Mouse (Mus musculus): ENCODE measurements around the gene Igll1. TPM values are rescaled to one million over a fixed set of nuclear protein-coding genes. Genes with fewer than 3 reads are reported as not detected.

Igll1 gene
- 0.25 TPM in 1 of 2 replicates, not detected in the other for polyA plus RNA-seq (2016; fragmentation: Nextera tagmentation; extraction: Ambion mirVana)

DNA sequence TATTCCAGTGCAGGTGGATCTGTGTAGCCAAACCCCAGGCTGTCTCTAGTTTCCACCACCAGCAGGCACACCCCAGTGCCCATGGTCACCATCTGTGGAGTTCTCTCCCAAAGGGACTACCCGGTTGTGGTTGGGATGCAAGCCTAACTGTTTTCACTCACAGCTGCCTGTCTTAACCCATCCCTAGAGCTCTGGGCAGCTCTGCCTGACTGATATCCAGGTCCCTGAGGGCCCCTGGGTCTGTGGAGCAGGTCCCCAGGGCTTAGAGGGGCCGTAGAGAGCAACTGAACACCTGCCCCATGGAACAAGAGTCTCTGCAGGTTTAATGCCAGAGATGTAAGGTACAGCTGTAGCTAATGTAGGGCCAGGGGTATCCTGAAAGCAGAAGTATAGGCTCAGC, at the start of gene Igll1:
Gene Igll1 (minus strand): TSS at position 8 of the 400 bp plus-strand sequence.
- no peak for ATAC-seq (ENCODE audit: insufficient number of reproducible peaks, insufficient read depth, low FRiP score, low TSS enrichment, low read depth)
- Histone ChIP-seq H3K9ac (replicated peaks) (no peak within 1 kb of the TSS), H3K4me2 (no peak within 1 kb of the TSS), H3K27ac (no peak within 1 kb of the TSS), H3K4me1 (replicated peaks) (no peaks in the 10 kb centered on the region), H3K27me3 (no peaks in the 10 kb centered on the region), H3K4me3 (replicated peaks) (no peak within 1 kb of the TSS), H3K9me3 (no peaks in the 10 kb centered on the region), H3K36me3 (no peaks in the 10 kb centered on the region)
- WGBS: 81% methylated on average over 2 of the region's 2 CpGs

DNA sequence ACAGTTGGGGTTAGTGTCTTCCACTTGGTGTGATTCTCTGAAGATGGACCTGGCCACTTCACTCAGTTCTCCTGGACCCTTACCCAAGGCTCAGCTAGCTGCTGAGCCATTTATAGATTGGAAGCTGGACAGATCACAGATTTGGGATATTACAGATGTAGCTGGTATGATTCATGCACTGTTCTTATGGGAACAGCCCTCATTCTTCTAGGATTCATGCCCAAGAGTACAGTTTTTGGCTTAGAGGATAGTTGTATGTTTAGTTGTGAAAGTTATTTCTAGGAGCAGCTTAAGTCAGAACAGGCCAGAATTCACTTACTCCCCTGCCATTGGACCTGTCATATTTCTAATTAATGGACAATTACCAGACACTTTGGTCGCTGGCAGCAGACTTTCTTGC, 49.7 kb upstream of the Igll1 start:
- no peak overlapping the region for H3K4me3 ChIP-seq (replicated peaks)
- peaks cover 93% of the 10 kb centered on the region for H3K36me3 ChIP-seq
- no peaks in the 10 kb centered on the region for H3K9me3 ChIP-seq
- no peak overlapping the region for H3K9ac ChIP-seq (replicated peaks)
- no peak overlapping the region for H3K4me2 ChIP-seq
- H3K27ac ChIP-seq: no peak overlapping the region
- no peaks in the 10 kb centered on the region for H3K4me1 ChIP-seq (replicated peaks)
- ATAC-seq (ENCODE audit: insufficient number of reproducible peaks, insufficient read depth, low FRiP score, low TSS enrichment, low read depth): no peak
- WGBS: 82% methylated on average over 1 of the region's 1 CpGs
- no peaks in the 10 kb centered on the region for H3K27me3 ChIP-seq

DNA sequence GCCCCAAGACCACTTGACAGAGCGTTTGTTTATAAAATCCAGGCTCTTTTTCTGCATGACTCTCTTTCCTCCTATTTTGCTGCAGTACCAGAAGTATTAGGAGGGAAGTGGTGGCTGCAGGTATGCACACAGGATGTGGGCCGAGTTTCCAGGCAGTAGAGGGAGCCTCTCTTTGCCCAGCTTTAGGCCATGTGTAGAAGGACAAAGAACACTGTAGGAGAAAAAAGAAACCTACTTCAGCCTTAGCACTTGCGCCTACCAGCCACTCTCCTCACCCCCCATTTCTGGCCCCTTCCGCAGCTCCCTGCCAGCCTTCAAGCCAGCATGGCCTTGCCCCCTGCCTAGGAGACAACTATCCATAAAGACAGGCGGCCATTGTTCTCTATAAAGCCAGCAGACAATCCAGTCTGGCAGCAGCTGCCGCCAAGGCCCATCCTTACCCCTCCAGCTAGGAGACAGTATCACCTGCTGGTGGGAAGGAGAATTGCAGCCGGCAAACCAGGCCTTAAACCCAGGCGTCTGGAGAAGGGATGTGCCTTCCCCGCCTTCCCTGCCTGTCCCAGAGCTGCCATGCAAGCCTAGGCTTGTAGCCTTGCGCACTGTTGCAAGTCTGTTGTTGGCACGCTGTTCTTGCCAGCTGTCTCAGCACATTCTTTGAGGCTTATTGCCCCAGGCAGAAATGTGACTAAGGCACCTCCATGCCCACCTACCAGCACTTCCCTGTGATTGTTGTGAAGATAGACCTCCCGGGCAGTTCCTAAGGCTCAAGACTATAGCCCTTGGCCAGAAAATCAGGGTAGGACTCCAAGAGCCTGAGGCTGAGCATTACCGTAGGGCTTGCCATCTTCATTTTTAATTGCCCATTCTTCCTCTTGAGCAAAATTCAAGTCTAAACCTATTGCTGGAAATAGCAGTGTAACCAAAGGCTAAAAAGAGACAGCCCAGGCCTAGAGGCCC, 48.1 kb upstream of the Igll1 start:
- WGBS: 46% methylated on average over 13 of the region's 13 CpGs
- H3K27me3 ChIP-seq: no peaks in the 10 kb centered on the region
- no peak overlapping the region for H3K9ac ChIP-seq (replicated peaks)

DNA sequence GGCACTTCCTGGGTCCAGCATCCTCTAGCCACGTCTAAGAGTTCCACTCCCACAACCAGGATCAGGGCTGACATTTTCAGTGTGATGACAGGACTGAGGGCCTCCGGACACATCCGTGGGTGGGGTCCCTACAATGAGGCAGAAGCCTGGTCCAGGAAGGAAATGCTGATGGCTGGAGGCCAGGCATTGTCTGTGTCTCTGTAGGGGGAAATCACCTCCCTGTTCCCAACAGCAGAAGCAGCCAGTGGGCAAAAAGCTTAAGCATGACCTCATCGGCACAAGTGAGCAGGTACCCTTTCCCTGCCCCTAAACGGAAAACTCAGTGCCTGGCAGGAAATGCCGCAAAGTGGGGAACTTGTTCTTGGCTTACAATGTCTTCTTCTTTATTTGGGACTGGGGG, 44.0 kb upstream of the Igll1 start:
- no peak overlapping the region for H3K27ac ChIP-seq
- WGBS: 80% methylated on average over 6 of the region's 6 CpGs
- ATAC-seq (ENCODE audit: insufficient number of reproducible peaks, insufficient read depth, low FRiP score, low TSS enrichment, low read depth): no peak
- H3K4me2 ChIP-seq: no peak overlapping the region
- no peaks in the 10 kb centered on the region for H3K4me1 ChIP-seq (replicated peaks)
- no peak overlapping the region for H3K9ac ChIP-seq (replicated peaks)
- peaks cover 91% of the 10 kb centered on the region for H3K36me3 ChIP-seq
- H3K9me3 ChIP-seq: no peaks in the 10 kb centered on the region
- no peak overlapping the region for H3K4me3 ChIP-seq (replicated peaks)
- H3K27me3 ChIP-seq: no peaks in the 10 kb centered on the region

More for the DNA sequence above, 48.1 kb upstream of the Igll1 start:
- no peaks in the 10 kb centered on the region for H3K4me1 ChIP-seq (replicated peaks)
- H3K4me2 ChIP-seq: no peak overlapping the region
- H3K9me3 ChIP-seq: no peaks in the 10 kb centered on the region
- no peak overlapping the region for H3K4me3 ChIP-seq (replicated peaks)
- peaks cover 92% of the 10 kb centered on the region for H3K36me3 ChIP-seq
- peak overlapping the region; percentile 62; the same call in 1 of the 2 replicates for H3K27ac ChIP-seq
- peak; percentile 66; the same call in 1 of the 2 replicates for ATAC-seq (ENCODE audit: insufficient number of reproducible peaks, insufficient read depth, low FRiP score, low TSS enrichment, low read depth)

DNA sequence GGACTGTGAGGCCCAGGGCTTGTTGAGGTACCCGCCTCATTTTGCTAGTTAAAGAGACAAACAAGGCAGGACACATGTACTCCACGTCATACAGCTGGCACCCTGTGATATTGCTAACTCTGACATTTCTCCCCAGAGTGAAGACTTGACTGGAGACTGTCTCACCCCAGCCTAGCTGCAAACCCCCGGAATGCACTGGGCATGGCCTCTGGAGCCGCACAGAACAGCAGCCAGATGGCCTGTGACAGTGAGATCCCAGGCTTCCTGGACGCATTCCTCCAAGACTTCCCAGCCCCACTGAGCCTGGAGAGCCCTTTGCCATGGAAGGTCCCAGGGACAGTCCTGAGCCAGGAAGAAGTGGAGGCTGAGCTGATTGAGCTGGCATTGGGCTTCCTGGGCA, 39.4 kb upstream of the Igll1 start:
- Histone ChIP-seq H3K4me2 (no peak overlapping the region), H3K4me3 (replicated peaks) (no peak overlapping the region), H3K27ac (no peak overlapping the region), H3K27me3 (no peaks in the 10 kb centered on the region), H3K4me1 (replicated peaks) (no peaks in the 10 kb centered on the region), H3K36me3 (peaks cover 56% of the 10 kb centered on the region), H3K9me3 (no peaks in the 10 kb centered on the region), H3K9ac (replicated peaks) (no peak overlapping the region)
- ATAC-seq (ENCODE audit: insufficient number of reproducible peaks, insufficient read depth, low FRiP score, low TSS enrichment, low read depth): no peak
- 82% methylated on average over 5 of the region's 5 CpGs for WGBS

DNA sequence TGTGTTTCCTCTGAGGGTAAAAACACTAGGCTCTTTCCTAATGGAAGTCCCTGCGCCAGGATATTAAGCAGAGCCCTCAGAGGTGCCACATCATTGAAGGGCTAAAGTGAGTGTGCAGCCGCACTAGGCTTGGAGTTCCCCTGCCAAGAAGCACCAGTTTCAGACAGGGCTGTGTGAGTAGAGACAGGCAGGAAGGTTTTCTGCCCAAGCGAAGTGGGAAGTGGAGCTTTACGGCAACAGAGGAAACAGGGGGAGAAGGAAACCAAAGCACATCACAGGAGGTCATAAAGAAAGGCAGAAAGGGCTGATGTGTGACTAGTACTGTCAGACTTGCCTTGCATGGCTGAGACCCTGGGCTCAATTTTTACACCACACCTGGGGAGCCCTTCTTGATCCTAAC, 38.5 kb upstream of the Igll1 start:
- no peak for ATAC-seq (ENCODE audit: insufficient number of reproducible peaks, insufficient read depth, low FRiP score, low TSS enrichment, low read depth)
- Histone ChIP-seq H3K9me3 (no peaks in the 10 kb centered on the region), H3K36me3 (peaks cover 50% of the 10 kb centered on the region), H3K4me2 (no peak overlapping the region), H3K9ac (replicated peaks) (no peak overlapping the region), H3K27me3 (no peaks in the 10 kb centered on the region), H3K4me3 (replicated peaks) (no peak overlapping the region), H3K4me1 (replicated peaks) (peaks cover 5% of the 10 kb centered on the region), H3K27ac (no peak overlapping the region)
- WGBS: 75% methylated on average over 4 of the region's 4 CpGs

DNA sequence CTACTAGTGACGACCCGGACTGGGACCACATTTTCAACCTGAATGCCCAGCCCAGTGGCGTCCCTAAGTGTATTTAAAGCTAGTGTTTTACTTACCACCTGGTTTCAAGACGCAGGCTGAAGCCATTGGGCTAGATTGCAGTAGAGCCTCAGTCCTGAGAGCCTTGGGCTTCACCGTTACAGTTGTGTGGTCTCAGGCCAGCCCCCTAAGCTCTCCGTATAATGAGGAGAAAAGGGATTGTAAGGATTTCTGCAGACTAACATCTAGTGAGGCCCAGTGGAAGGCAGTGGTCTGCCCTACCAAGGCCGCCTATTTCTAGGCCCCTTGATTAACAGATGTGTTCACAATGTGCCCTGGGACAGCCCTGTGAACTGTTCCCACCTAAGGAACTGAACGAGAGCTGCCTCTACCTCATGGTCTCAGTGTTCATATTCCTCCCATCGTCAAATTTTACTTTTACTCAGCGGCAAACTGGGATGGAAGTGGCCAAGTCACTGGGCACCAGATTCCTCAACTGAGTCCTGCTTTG, 33.3 kb upstream of the Igll1 start:
- Histone ChIP-seq H3K4me1 (replicated peaks) (peaks cover 13% of the 10 kb centered on the region), H3K9me3 (no peaks in the 10 kb centered on the region), H3K4me2 (peak overlapping the region; percentile 69), H3K27me3 (no peaks in the 10 kb centered on the region), H3K27ac (peak overlapping the region; percentile 66), H3K4me3 (replicated peaks) (peak overlapping the region; percentile 61), H3K9ac (replicated peaks) (peak overlapping the region; percentile 75), H3K36me3 (peaks cover 22% of the 10 kb centered on the region)
- 0 out of 2 replicates have a peak, but pooled peaks have one; percentile 2 for ATAC-seq (ENCODE audit: insufficient number of reproducible peaks, insufficient read depth, low FRiP score, low TSS enrichment, low read depth)
- 24% methylated on average over 10 of the region's 10 CpGs for WGBS

DNA sequence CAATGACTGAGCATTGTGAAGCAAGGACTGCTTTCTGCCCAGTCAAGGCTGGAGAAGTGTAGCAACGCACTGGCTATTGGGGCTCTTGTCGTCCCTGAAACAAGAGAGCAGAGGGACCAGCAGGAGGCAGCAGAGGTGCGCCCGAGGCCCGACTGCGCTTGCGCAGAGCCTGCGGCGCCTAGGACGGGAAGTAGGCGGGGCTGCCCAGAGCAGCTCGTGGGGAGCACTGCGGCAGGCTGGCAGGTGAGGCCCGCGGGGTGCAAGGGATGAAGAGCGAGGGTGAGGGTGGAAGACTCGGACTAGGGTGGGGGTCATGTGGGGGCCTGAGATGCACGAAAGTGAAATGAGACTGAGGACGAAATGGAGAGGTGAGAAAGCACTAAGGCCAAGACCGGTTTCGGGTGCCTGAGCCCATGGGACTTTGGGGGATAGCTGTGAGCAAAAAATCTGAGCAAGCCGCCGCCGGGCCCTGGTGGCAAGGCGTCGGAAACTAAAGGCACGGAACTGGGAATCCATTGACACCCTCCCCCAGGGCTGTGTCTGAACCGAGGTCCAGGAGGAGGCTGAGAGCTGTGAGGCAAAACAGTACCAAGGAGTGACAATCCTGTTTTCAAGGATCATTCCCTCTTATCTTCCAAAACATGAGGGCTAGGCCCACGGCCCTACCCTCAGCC, 32.7 kb upstream of the Igll1 start, which contains the start of gene Ppm1f:
Gene Ppm1f (plus strand): TSS at position 88 of the 674 bp plus-strand sequence.
- under 1% methylated on average over 29 of the region's 29 CpGs for WGBS
- Histone ChIP-seq H3K36me3 (peaks cover 28% of the 10 kb centered on the region), H3K4me3 (replicated peaks) (peak within 1 kb of the TSS; percentile 61), H3K27ac (peak within 1 kb of the TSS; percentile 66), H3K27me3 (no peaks in the 10 kb centered on the region), H3K4me2 (peak within 1 kb of the TSS; percentile 69), H3K9me3 (no peaks in the 10 kb centered on the region), H3K9ac (replicated peaks) (peak within 1 kb of the TSS; percentile 75), H3K4me1 (replicated peaks) (peaks cover 13% of the 10 kb centered on the region)
- ATAC-seq (ENCODE audit: insufficient number of reproducible peaks, insufficient read depth, low FRiP score, low TSS enrichment, low read depth): peak; percentile 85

DNA sequence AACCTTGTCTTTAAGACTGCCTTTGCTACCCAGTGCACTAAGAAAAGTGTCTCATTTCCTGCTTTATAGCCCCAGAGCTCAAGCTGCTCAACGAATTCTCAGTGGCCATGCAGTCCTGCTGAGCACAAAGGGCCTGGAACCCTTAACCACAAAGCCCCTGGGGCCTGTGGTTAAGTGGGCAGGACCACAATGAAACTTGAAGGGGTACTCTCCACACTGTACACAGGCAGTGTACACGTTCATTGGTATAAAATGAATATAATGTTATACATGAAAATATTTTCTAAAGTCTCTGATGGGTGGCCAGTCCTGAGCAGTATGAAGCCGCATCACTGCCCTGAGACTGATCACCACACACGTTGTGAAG, 32.2 kb upstream of the Igll1 start:
- ATAC-seq (ENCODE audit: insufficient number of reproducible peaks, insufficient read depth, low FRiP score, low TSS enrichment, low read depth): peak; percentile 74
- peak overlapping the region; percentile 66 for H3K27ac ChIP-seq
- H3K4me3 ChIP-seq (replicated peaks): peak overlapping the region; percentile 61
- 17% methylated on average over 4 of the region's 4 CpGs for WGBS
- no peak overlapping the region for H3K9ac ChIP-seq (replicated peaks)
- peaks cover 13% of the 10 kb centered on the region for H3K4me1 ChIP-seq (replicated peaks)
- H3K9me3 ChIP-seq: no peaks in the 10 kb centered on the region
- H3K4me2 ChIP-seq: peak overlapping the region; percentile 69
- no peaks in the 10 kb centered on the region for H3K27me3 ChIP-seq
- peaks cover 34% of the 10 kb centered on the region for H3K36me3 ChIP-seq

DNA sequence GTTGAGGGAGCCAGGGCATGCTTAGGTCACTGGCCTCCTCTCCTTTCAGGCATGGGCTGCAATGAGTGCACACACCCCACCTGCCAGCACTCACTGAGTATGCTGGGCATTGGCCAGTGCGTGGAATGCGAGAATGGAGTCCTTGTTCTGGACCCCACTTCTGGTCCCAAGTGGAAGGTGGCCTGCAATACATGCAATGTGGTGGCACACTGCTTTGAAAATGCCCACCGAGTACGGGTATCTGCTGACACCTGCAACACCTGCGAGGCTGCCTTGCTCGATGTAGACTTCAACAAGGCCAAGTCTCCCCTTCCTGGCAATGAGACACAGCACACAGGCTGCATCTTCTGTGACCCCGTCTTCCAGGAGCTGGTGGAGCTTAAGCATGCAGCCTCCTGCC, 28.6 kb upstream of the Igll1 start:
- WGBS: 89% methylated on average over 7 of the region's 7 CpGs
- Histone ChIP-seq H3K4me1 (replicated peaks) (peaks cover 8% of the 10 kb centered on the region), H3K27ac (no peak overlapping the region)

DNA sequence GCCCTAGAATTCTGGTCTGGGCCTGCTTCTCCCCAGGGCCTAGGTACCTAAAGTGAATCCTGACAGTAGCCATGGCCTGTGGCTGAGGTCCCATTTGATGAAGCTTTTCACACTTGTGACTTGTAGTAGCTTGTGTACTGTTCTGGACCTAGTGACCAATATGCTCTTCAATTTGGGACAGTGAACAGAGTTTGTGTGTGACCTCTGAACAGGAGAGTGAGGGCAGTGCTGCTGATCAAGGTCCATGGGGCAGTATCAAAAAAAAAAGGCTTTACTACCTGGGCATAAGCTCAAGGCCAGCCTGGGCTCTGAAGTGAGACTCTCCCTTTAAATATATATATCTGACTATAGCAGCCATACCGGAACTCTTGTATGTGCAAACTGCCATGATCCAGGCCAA, 24.6 kb upstream of the Igll1 start:
- Histone ChIP-seq H3K4me3 (replicated peaks) (no peak overlapping the region), H3K4me2 (no peak overlapping the region), H3K36me3 (peaks cover 100% of the 10 kb centered on the region), H3K9me3 (no peaks in the 10 kb centered on the region), H3K9ac (replicated peaks) (no peak overlapping the region), H3K4me1 (replicated peaks) (no peaks in the 10 kb centered on the region), H3K27ac (no peak overlapping the region), H3K27me3 (no peaks in the 10 kb centered on the region)
- WGBS: 100% methylated on average over 1 of the region's 1 CpGs
- ATAC-seq (ENCODE audit: insufficient number of reproducible peaks, insufficient read depth, low FRiP score, low TSS enrichment, low read depth): no peak

More for the DNA sequence above, 28.6 kb upstream of the Igll1 start:
- H3K4me3 ChIP-seq (replicated peaks): no peak overlapping the region
- H3K4me2 ChIP-seq: no peak overlapping the region
- peaks cover 70% of the 10 kb centered on the region for H3K36me3 ChIP-seq
- H3K9ac ChIP-seq (replicated peaks): no peak overlapping the region
- no peaks in the 10 kb centered on the region for H3K9me3 ChIP-seq
- ATAC-seq (ENCODE audit: insufficient number of reproducible peaks, insufficient read depth, low FRiP score, low TSS enrichment, low read depth): no peak
- H3K27me3 ChIP-seq: no peaks in the 10 kb centered on the region
